Mouse (Mus musculus): ENCODE measurements around the gene Gla.
"Not testable (repeated sequence)": the region's sequence is repeated elsewhere in the genome, so short reads cannot be mapped to it uniquely, and the experiment has no call there.

The Gla gene

GRCm38 (mm10) chrX:134588261-134588660, 12.7 kb downstream of the Gla start:
- no peak for DNase-seq (ENCODE audit: low spot score)

GRCm38 (mm10) chrX:134586447-134586846, 14.5 kb downstream of the Gla start:
- no peak for DNase-seq (ENCODE audit: low spot score)

- DNase-seq (ENCODE audit: low spot score): peak; percentile 87
Measured at GRCm38 (mm10) chrX:134585103-134586002, 15.6 kb downstream of the Gla start, which contains the start of gene Rpl36a. TSS of gene Rpl36a (plus strand) at chrX:134585654.

GRCm38 (mm10) chrX:134582888-134583669, 17.8 kb downstream of the Gla start, which contains the start of gene Btk:
TSS of gene Btk (minus strand) at chrX:134583570.
- no peak for DNase-seq (ENCODE audit: low spot score)

GRCm38 (mm10) chrX:134582270-134582669, 18.7 kb downstream of the Gla start:
- no peak for DNase-seq (ENCODE audit: low spot score)

GRCm38 (mm10) chrX:134580528-134581305, 20.2 kb downstream of the Gla start:
- no peak for DNase-seq (ENCODE audit: low spot score)

- no peak for DNase-seq (ENCODE audit: low spot score)
Measured at GRCm38 (mm10) chrX:134577896-134578295, 23.0 kb downstream of the Gla start.

- no peak for DNase-seq (ENCODE audit: low spot score)
Measured at GRCm38 (mm10) chrX:134566536-134567222, 34.2 kb downstream of the Gla start.

GRCm38 (mm10) chrX:134564326-134564725, 36.6 kb downstream of the Gla start:
- DNase-seq (ENCODE audit: low spot score): no peak

GRCm38 (mm10) chrX:134554425-134554824, 46.5 kb downstream of the Gla start:
- no peak for DNase-seq (ENCODE audit: low spot score)

- DNase-seq (ENCODE audit: low spot score): no peak
Measured at GRCm38 (mm10) chrX:134553326-134553725, 47.6 kb downstream of the Gla start.

- DNase-seq (ENCODE audit: low spot score): no peak
Measured at GRCm38 (mm10) chrX:134550903-134551302, 50.0 kb downstream of the Gla start.

GRCm38 (mm10) chrX:134547330-134547729, 53.6 kb downstream of the Gla start:
- DNase-seq (ENCODE audit: low spot score): no peak

- no peak for DNase-seq (ENCODE audit: low spot score)
Measured at GRCm38 (mm10) chrX:134541955-134542308, 59.0 kb downstream of the Gla start.

- peak; percentile 82 for DNase-seq (ENCODE audit: low spot score)
Measured at GRCm38 (mm10) chrX:134541145-134541954, 59.6 kb downstream of the Gla start, which contains the start of gene Timm8a1. TSS of gene Timm8a1 (minus strand) at chrX:134541865.

GRCm38 (mm10) chrX:134540414-134541135, 60.4 kb downstream of the Gla start:
- peak; percentile 3 for DNase-seq (ENCODE audit: low spot score)

GRCm38 (mm10) chrX:134539795-134540194, 61.1 kb downstream of the Gla start:
- not testable (repeated sequence) for DNase-seq (ENCODE audit: low spot score)
